Mouse (Mus musculus) kidney, postnatal 25 days (tissue): ENCODE results near the gene S1pr4.
A peak's percentile ranks its signal among the peaks of the same experiment; 100 is the strongest.

Experiments
- DNase-seq, 2 experiments: peaks; one replicate each; pipeline ENCODE4 v3.0.0; 2021; ENCODE audit warnings: mixed read lengths in 2 of 2

Gene S1pr4

GRCm38 (mm10) chr10:81493601-81494220 lies 6.2 kb downstream of the S1pr4 start:
- no peak for DNase-seq

GRCm38 (mm10) chr10:81492606-81493240 lies 7.2 kb downstream of the S1pr4 start:
- DNase-seq = no peak

- DNase-seq = no peak
Measured at GRCm38 (mm10) chr10:81491018-81491417, 8.9 kb downstream of the S1pr4 start.

GRCm38 (mm10) chr10:81489941-81490340 lies 10.0 kb downstream of the S1pr4 start:
- no peak for DNase-seq

GRCm38 (mm10) chr10:81488081-81488480 lies 11.9 kb downstream of the S1pr4 start:
- DNase-seq = peak in 1 of 2 experiments; percentile 37

- DNase-seq = no peak
Measured at GRCm38 (mm10) chr10:81486496-81486895, 13.4 kb downstream of the S1pr4 start.

- DNase-seq = no peak
Measured at GRCm38 (mm10) chr10:81485479-81486018, 14.4 kb downstream of the S1pr4 start.

GRCm38 (mm10) chr10:81485060-81485449 lies 14.9 kb downstream of the S1pr4 start:
- peak in 1 of 2 experiments; percentile 38 for DNase-seq

GRCm38 (mm10) chr10:81484441-81485059 lies 15.4 kb downstream of the S1pr4 start:
- no peak for DNase-seq

- DNase-seq = peak; percentile 36 to 42
Measured at GRCm38 (mm10) chr10:81483983-81484382, 15.9 kb downstream of the S1pr4 start.

GRCm38 (mm10) chr10:81482533-81482889 lies 17.4 kb downstream of the S1pr4 start, which contains the start of gene Celf5:
TSS of gene Celf5 (minus strand) at chr10:81482709.
- DNase-seq = peak; percentile 30 to 43

- DNase-seq = no peak
Measured at GRCm38 (mm10) chr10:81481605-81482532, 18.1 kb downstream of the S1pr4 start.

- DNase-seq = no peak
Measured at GRCm38 (mm10) chr10:81474461-81474860, 25.5 kb downstream of the S1pr4 start.

- DNase-seq = no peak
Measured at GRCm38 (mm10) chr10:81473003-81473451, 26.9 kb downstream of the S1pr4 start.

GRCm38 (mm10) chr10:81472403-81473002 lies 27.4 kb downstream of the S1pr4 start:
- no peak for DNase-seq

- DNase-seq = peak in 1 of 2 experiments; percentile 38
Measured at GRCm38 (mm10) chr10:81470454-81470853, 29.5 kb downstream of the S1pr4 start.

GRCm38 (mm10) chr10:81469253-81469652 lies 30.7 kb downstream of the S1pr4 start:
- DNase-seq = peak in 1 of 2 experiments; percentile 27

- DNase-seq = peak in 1 of 2 experiments; percentile 29
Measured at GRCm38 (mm10) chr10:81467670-81468235, 32.2 kb downstream of the S1pr4 start.

GRCm38 (mm10) chr10:81466881-81467280 lies 33.1 kb downstream of the S1pr4 start:
- peak in 1 of 2 experiments; percentile 26 for DNase-seq

- peak in 1 of 2 experiments; percentile 31 for DNase-seq
Measured at GRCm38 (mm10) chr10:81466066-81466465, 33.9 kb downstream of the S1pr4 start.

- peak in 1 of 2 experiments; percentile 33 for DNase-seq
Measured at GRCm38 (mm10) chr10:81465265-81465645, 34.7 kb downstream of the S1pr4 start.
